Mouse (Mus musculus) liver, embryonic 14.5 days (tissue): Measurements from ENCODE around the gene Abca3.

Experiments used
- CTCF ChIP-seq: IDR thresholded peaks from 2 replicates; pipeline ENCODE4 v1.5.1; 2016; ENCODE audit warnings: antibody characterized with exemption, low read depth, control low read depth
- EP300 ChIP-seq: IDR thresholded peaks from 2 replicates; pipeline ENCODE4 v1.6.1; 2016; ENCODE audit warnings: antibody characterized with exemption, low read depth

GRCm38 (mm10) chr17:24364461-24364860 is 12.7 kb downstream of the Abca3 start:
- TF ChIP-seq CTCF (no peak), EP300 (no peak)
